Mouse (Mus musculus): Measurements from ENCODE around the gene Olfr994. TPM values are rescaled to one million over a fixed set of nuclear protein-coding genes. Genes with fewer than 3 reads are reported as not detected.

Olfr994 gene
- not detected for polyA plus RNA-seq (2015; fragmentation: Illumina TruSeq; extraction: RNeasy Lipid Tissue Mini Kit (QIAGEN cat#74804); ENCODE audit: low read depth, low replicate concordance)

GRCm38 (mm10) chr2:85436351-85436750 lies at the start of gene Olfr994:
Gene Olfr994 (minus strand): TSS chr2:85436451.

GRCm38 (mm10) chr2:85443539-85443938 lies 7.3 kb upstream of the Olfr994 start, which contains the start of gene Olfr995:
Gene Olfr995 (minus strand): TSS chr2:85443639.

GRCm38 (mm10) chr2:85414777-85415176 lies 21.5 kb downstream of the Olfr994 start, which contains the start of gene Olfr993:
Gene Olfr993 (minus strand): TSS chr2:85414877.

GRCm38 (mm10) chr2:85409369-85409768 lies 26.9 kb downstream of the Olfr994 start, which contains the start of gene Olfr992:
Gene Olfr992 (minus strand): TSS chr2:85409469.

Other genes starting within 250 kb of the Olfr994 start
- 25.6 TPM for gene Lrrc55, start 239.3 kb downstream of the Olfr994 start, polyA plus RNA-seq (2015; fragmentation: Illumina TruSeq; extraction: RNeasy Lipid Tissue Mini Kit (QIAGEN cat#74804); ENCODE audit: low read depth, low replicate concordance)
- not detected for gene Olfr987, start 97.1 kb downstream of the Olfr994 start, polyA plus RNA-seq (2015; fragmentation: Illumina TruSeq; extraction: RNeasy Lipid Tissue Mini Kit (QIAGEN cat#74804); ENCODE audit: low read depth, low replicate concordance)
- not detected for gene Olfr988, start 73.2 kb downstream of the Olfr994 start, polyA plus RNA-seq (2015; fragmentation: Illumina TruSeq; extraction: RNeasy Lipid Tissue Mini Kit (QIAGEN cat#74804); ENCODE audit: low read depth, low replicate concordance)
- gene Olfr992, start 27.0 kb downstream of the Olfr994 start, polyA plus RNA-seq (2015; fragmentation: Illumina TruSeq; extraction: RNeasy Lipid Tissue Mini Kit (QIAGEN cat#74804); ENCODE audit: low read depth, low replicate concordance): not detected
- gene Olfr993, start 21.6 kb downstream of the Olfr994 start, polyA plus RNA-seq (2015; fragmentation: Illumina TruSeq; extraction: RNeasy Lipid Tissue Mini Kit (QIAGEN cat#74804); ENCODE audit: low read depth, low replicate concordance): not detected
- gene Olfr995, start 7.2 kb upstream of the Olfr994 start, polyA plus RNA-seq (2015; fragmentation: Illumina TruSeq; extraction: RNeasy Lipid Tissue Mini Kit (QIAGEN cat#74804); ENCODE audit: low read depth, low replicate concordance): not detected
- 0.19 TPM for gene 4833423E24Rik, start 82.6 kb upstream of the Olfr994 start, polyA plus RNA-seq (2015; fragmentation: Illumina TruSeq; extraction: RNeasy Lipid Tissue Mini Kit (QIAGEN cat#74804); ENCODE audit: low read depth, low replicate concordance)
- gene Olfr996, start 142.8 kb upstream of the Olfr994 start, polyA plus RNA-seq (2015; fragmentation: Illumina TruSeq; extraction: RNeasy Lipid Tissue Mini Kit (QIAGEN cat#74804); ENCODE audit: low read depth, low replicate concordance): not detected
- gene Olfr998, start 152.5 kb upstream of the Olfr994 start, polyA plus RNA-seq (2015; fragmentation: Illumina TruSeq; extraction: RNeasy Lipid Tissue Mini Kit (QIAGEN cat#74804); ENCODE audit: low read depth, low replicate concordance): not detected
- gene Olfr1000, start 175.5 kb upstream of the Olfr994 start, polyA plus RNA-seq (2015; fragmentation: Illumina TruSeq; extraction: RNeasy Lipid Tissue Mini Kit (QIAGEN cat#74804); ENCODE audit: low read depth, low replicate concordance): not detected
- gene Olfr1002, start 214.3 kb upstream of the Olfr994 start, polyA plus RNA-seq (2015; fragmentation: Illumina TruSeq; extraction: RNeasy Lipid Tissue Mini Kit (QIAGEN cat#74804); ENCODE audit: low read depth, low replicate concordance): not detected
- not detected for gene Olfr154, start 228.0 kb upstream of the Olfr994 start, polyA plus RNA-seq (2015; fragmentation: Illumina TruSeq; extraction: RNeasy Lipid Tissue Mini Kit (QIAGEN cat#74804); ENCODE audit: low read depth, low replicate concordance)
- gene Olfr1006, start 242.3 kb upstream of the Olfr994 start, polyA plus RNA-seq (2015; fragmentation: Illumina TruSeq; extraction: RNeasy Lipid Tissue Mini Kit (QIAGEN cat#74804); ENCODE audit: low read depth, low replicate concordance): not detected